Mouse (Mus musculus): ENCODE measurements at regions not wholly inside any gene's neighbourhood (a gene's known extent, or its start where the extent isn't known, plus 50 kb on each side); places are given as distances from the start of the nearest gene placed in this dataset.
A peak's percentile ranks its signal among the peaks of the same experiment; 100 is the strongest.
"Not testable (repeated sequence)": the region's sequence is repeated elsewhere in the genome, so short reads cannot be mapped to it uniquely, and the experiment has no call there.

DNA sequence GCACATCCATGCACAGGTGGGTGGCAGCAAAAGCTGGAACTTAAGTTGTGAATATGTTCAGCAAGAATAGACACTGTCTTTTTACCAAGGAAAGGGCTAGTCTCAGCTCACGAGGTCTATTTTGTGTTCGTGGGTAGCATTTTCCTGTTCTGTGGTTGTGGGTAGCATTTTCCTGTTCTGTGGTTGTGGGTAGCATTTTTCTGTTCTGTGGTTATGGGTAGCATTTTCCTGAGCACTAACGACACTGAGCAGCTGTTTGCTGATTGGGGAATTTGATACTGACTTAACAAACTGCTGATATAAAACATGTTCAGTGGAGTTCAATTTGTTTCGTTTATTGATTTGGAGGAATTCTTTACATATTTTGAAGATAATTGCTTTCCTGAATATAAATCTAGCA, 837.8 kb upstream of the Vwc2 start:
- DNase-seq, result peak; percentile 47

DNA sequence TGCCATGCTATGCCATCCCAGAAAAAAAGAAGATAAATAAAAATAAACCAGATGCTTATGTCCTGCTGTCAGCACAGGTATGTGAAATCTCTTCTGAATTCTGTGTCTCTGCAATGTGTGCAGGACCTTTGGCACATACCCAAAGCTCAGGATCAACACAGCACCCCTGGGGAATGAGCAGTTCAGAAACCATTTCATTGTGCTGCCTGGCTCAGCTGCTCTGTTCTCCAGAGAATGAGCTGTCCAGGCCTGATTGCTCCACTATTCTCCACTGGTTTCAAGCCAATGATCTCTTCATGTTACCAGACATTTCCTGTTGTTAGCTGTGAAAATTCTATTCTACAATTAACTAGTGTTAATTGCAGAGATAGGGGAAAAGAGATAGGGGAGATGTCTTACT, 830.5 kb upstream of the Vwc2 start:
- no peak for DNase-seq

DNA sequence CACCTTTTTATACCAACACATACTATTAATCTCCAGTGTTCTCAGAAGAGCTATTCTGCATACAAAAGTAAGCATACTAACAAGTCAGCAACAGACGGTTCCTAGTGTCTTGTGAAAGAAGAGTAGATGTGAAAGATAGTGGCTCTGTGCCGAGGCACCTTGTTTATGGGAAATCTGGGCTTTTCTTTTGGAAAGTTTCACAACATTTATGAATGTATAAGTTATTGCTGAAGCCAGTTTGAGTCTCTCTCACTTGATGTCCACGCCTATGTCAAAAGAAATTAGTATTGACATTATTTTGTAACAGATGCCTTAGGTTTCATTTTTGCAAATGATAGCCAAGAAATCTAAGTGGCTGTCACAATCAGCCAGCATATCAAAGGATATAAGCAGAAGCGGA, 822.0 kb upstream of the Vwc2 start:
- no peak for DNase-seq

DNA sequence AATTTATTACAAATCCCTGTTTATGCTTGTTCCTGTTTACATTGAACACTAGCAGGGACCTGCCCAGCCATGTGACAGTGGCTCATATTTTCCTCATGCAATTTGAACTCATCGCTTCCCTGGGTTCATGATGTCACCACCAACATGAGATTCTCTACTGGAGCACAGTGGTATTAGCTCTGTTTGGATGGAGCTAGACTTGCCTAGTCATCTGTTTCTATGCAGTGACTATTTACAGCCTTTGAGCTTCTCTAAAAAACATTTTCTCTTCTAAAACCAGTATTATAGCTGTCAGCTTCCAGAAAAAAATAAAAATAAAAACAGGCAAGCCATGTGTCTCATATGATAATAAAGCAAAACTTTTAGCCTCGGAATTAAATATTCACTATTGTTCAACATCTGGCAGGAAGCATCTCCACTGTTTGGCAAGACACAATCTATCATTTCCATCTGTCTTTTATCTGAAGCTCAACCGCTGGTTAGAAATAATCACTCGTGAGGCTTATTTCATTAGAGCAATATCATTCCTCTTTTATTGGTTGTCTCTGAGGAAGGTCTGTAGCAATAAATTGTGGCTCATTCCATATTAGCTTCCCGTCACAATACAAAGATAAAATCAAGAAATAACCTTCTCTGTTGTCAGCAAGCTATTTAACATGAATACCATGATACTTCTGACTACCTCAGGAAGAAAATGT, 804.9 kb upstream of the Vwc2 start:
- DNase-seq, result no peak

DNA sequence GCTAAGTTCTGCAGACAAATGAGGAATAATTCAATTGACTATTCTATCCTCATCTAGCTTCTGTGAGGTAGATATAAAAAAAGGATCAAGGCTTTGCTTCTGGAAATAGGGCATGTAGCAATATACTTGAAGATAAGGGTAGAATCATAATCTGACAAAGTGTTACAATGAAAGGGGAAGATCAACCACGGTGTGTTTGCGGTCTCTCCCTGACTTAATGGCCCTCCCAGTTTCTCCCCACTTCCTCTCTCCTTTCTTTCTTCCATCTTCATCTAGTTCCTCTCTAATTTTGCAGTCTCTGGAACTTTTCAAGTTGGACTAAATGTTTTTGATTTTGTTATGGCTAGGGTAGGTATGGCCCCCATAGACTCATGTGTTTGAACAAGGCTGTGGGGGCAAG, 796.6 kb upstream of the Vwc2 start:
- DNase-seq, result no peak

DNA sequence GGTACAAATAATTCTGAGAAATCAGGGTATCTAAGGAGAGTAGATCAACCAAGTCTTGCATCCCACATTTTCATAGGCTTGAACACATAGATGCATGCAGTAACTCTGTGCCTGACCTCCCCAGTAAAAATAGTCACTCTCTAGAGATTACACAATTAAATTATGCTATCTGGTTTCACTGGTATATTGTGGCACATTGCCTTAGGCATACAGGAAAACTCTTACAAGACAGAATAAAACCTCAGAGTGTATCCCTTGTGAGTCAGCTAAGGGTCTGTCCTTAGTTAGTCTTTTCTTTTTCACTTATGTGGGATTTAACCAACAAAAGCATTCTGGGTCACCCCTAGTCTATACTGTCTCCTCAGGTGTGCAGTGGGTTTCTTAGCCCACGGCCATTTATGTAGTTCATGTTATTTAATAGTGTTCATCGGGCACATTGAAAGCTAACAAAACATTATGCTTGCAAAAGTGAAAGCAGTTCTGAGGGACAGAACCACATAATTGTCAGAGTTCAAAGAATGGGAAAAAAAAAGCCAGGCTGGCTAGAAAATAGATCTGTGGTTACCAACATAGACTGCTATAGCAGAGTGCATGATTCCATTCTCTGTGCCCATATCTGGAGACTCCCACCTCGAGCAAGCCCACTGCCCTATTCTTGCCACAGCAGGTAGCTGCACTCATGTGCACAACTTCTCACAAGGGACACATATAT, 795.8 kb upstream of the Vwc2 start:
- DNase-seq, result no peak

DNA sequence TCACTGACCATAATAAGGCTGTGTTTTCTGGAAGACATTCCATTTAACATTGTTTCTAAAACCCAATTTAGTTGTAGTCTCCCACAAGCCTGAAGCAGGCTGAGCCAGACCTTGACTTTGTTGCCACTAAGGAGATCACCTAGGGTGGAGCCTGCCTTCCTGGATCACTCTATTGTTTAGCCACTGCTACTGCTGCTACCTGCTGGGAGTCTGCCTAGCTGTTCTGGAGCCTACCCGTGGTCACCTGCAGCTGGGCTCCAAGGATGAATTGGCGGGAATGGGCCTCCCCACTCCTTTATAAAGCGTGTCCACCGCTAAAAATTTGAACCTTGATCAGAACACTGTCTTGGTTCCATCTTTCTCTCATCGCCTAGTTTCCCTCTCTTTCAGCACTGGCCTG, 783.8 kb upstream of the Vwc2 start:
- DNase-seq, result not testable (repeated sequence)

DNA sequence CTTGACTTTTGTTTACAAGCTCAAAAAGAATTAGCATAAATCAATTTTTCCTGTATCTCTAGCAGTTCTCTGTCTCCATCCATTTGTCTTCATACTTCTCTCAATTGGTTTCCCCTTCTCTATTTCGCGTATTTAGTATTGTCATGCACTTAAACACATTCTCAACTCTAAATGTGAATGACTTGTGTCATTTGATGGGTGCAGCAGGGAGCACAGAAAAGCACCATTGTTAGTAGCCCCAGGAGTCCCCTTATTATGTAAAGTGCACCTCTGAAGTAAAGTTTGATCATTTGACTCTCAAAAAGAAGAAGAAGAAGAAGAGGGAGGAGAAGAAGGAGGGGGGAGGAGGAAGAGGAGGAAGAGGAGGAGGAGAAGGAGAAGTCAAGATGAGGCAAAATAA, 776.2 kb upstream of the Vwc2 start:
- DNase-seq, result no peak

DNA sequence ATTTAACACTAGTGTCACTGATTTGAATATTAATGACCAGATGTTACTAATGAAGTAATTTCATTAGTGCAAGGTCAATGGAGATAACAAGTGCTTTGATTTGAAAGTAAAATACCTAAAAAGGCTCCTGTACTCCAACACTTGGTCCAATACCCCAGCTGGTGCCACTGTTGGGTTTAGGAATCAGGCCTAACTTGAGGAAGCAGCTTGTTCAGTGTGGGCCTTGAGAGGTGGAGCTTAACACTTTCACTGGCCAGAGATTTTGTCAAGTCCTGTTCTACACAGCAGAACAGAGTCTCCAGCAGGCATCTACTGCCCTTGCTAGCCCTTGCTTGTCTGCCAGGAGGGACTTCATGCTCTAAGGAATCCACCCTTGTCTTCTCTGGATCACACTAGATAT, 741.7 kb upstream of the Vwc2 start:
- DNase-seq, result no peak

Data from thymus, postnatal 14 days (tissue).